Mouse (Mus musculus): ENCODE data around the gene Snrnp25. TPM values are rescaled to one million over a fixed set of nuclear protein-coding genes. Genes with fewer than 3 reads are reported as not detected.

Gene Snrnp25
- polyA plus RNA-seq, 1 experiment from 2014 or later, result 58.0 TPM

GRCm38 (mm10) chr11:32232848-32233247 is 27.6 kb downstream of the Snrnp25 start:
- H3K4me3 ChIP-seq (ENCODE audit: low read depth, low read length), result no peak overlapping the region
- H3K4me1 ChIP-seq (replicated peaks; ENCODE audit: control insufficient read depth, insufficient read depth, low read length), result peaks cover 19% of the 10 kb centered on the region
- H3K27ac ChIP-seq (ENCODE audit: low read depth), result no peak overlapping the region
- peaks cover 76% of the 10 kb centered on the region for H3K36me3 ChIP-seq (ENCODE audit: control insufficient read depth, insufficient read depth, low read length)
- DNase-seq (ENCODE audit: low spot score) (no peak), ATAC-seq (replicated peaks; ENCODE audit: low FRiP score, low TSS enrichment, low read depth) (no peak; the same call in 1 of the 2 replicates)
- 72% methylated on average over 10 of the region's 10 CpGs for WGBS
- H3K9me3 ChIP-seq (ENCODE audit: control insufficient read depth, low read length), result no peaks in the 10 kb centered on the region
- H3K27me3 ChIP-seq (replicated peaks; ENCODE audit: control insufficient read depth, insufficient read depth, low read length), result no peaks in the 10 kb centered on the region
- no peak overlapping the region for H3K4me2 ChIP-seq (ENCODE audit: low read length)
- no peak overlapping the region for H3K9ac ChIP-seq (ENCODE audit: low read length)

GRCm38 (mm10) chr11:32233895-32234294 is 28.7 kb downstream of the Snrnp25 start:
- no peak for DNase-seq (ENCODE audit: low spot score)
- Histone ChIP-seq H3K36me3 (ENCODE audit: control insufficient read depth, insufficient read depth, low read length) (peaks cover 71% of the 10 kb centered on the region), H3K4me3 (ENCODE audit: low read depth, low read length) (no peak overlapping the region), H3K9me3 (ENCODE audit: control insufficient read depth, low read length) (no peaks in the 10 kb centered on the region), H3K4me1 (replicated peaks; ENCODE audit: control insufficient read depth, insufficient read depth, low read length) (peaks cover 19% of the 10 kb centered on the region), H3K27ac (ENCODE audit: low read depth) (no peak overlapping the region), H3K27me3 (replicated peaks; ENCODE audit: control insufficient read depth, insufficient read depth, low read length) (no peaks in the 10 kb centered on the region), H3K9ac (ENCODE audit: low read length) (no peak overlapping the region), H3K4me2 (ENCODE audit: low read length) (no peak overlapping the region)
- no peak for ATAC-seq (replicated peaks; ENCODE audit: low FRiP score, low TSS enrichment, low read depth)
- WGBS, result 90% methylated on average over 3 of the region's 3 CpGs

- no peak overlapping the region for H3K9ac ChIP-seq (ENCODE audit: low read length)
- ATAC-seq (replicated peaks; ENCODE audit: low FRiP score, low TSS enrichment, low read depth) (no peak), DNase-seq (ENCODE audit: low spot score) (no peak)
- peaks cover 19% of the 10 kb centered on the region for H3K4me1 ChIP-seq (replicated peaks; ENCODE audit: control insufficient read depth, insufficient read depth, low read length)
- no peaks in the 10 kb centered on the region for H3K9me3 ChIP-seq (ENCODE audit: control insufficient read depth, low read length)
- H3K27me3 ChIP-seq (replicated peaks; ENCODE audit: control insufficient read depth, insufficient read depth, low read length), result no peaks in the 10 kb centered on the region
- peaks cover 72% of the 10 kb centered on the region for H3K36me3 ChIP-seq (ENCODE audit: control insufficient read depth, insufficient read depth, low read length)
- H3K4me2 ChIP-seq (ENCODE audit: low read length), result no peak overlapping the region
- H3K27ac ChIP-seq (ENCODE audit: low read depth), result peak overlapping the region; percentile 57; the same call in 1 of the 2 replicates
- H3K4me3 ChIP-seq (ENCODE audit: low read depth, low read length), result no peak overlapping the region
- 85% methylated on average over 6 of the region's 6 CpGs for WGBS
Measured at GRCm38 (mm10) chr11:32234816-32235485, 29.7 kb downstream of the Snrnp25 start.

DNA sequence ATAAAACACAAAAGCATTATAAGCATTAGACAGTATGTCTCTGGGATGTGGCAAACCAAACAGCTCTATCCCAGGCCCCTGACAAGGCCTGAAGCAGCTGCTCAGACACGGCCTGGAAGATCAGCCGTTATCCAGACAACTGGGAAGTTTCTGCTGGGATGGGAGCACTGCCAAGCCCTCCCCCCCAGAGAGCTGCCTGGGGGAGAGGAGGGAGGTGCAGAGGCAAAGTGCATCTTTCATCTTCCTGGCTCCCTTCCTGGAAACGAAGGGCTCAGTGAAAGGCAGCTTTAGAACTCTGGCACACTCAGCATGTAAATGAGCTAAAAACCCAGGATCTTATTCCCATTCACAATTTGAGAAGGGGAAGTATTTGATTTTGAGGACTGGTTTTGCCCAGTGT is 30.4 kb downstream of the Snrnp25 start:
- Histone ChIP-seq H3K36me3 (ENCODE audit: control insufficient read depth, insufficient read depth, low read length) (peaks cover 70% of the 10 kb centered on the region), H3K9ac (ENCODE audit: low read length) (no peak overlapping the region), H3K27ac (ENCODE audit: low read depth) (peak overlapping the region; percentile 57; the same call in 1 of the 2 replicates), H3K4me2 (ENCODE audit: low read length) (no peak overlapping the region), H3K4me1 (replicated peaks; ENCODE audit: control insufficient read depth, insufficient read depth, low read length) (peaks cover 19% of the 10 kb centered on the region), H3K9me3 (ENCODE audit: control insufficient read depth, low read length) (no peaks in the 10 kb centered on the region), H3K4me3 (ENCODE audit: low read depth, low read length) (no peak overlapping the region), H3K27me3 (replicated peaks; ENCODE audit: control insufficient read depth, insufficient read depth, low read length) (no peaks in the 10 kb centered on the region)
- DNase-seq (ENCODE audit: low spot score) (peak; percentile 71), ATAC-seq (replicated peaks; ENCODE audit: low FRiP score, low TSS enrichment, low read depth) (no peak)
- 35% methylated on average over 3 of the region's 3 CpGs for WGBS

DNA sequence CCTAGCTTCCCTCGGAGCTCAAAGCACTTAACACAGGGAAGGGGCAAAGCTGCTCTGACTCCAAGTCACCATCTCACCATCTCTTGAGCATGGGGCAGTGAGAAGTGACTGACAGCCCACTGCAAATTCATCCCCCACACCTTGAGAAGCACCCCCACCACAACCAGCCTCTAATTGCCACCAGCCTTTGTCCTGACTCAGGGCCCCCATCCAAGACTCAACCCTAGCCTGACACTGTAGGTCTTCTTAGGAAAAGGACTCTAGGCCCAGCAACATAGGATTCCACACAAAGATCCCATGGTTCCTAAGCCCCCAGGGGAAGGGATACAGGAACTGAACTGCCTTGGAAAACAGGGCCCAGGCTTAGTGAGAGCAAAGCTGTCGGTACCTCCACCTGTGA is 30.9 kb downstream of the Snrnp25 start:
- H3K27ac ChIP-seq (ENCODE audit: low read depth), result no peak overlapping the region; the same call in 1 of the 2 replicates
- no peaks in the 10 kb centered on the region for H3K9me3 ChIP-seq (ENCODE audit: control insufficient read depth, low read length)
- H3K9ac ChIP-seq (ENCODE audit: low read length), result no peak overlapping the region
- DNase-seq (ENCODE audit: low spot score), result no peak
- no peak overlapping the region for H3K4me2 ChIP-seq (ENCODE audit: low read length)
- ATAC-seq (replicated peaks; ENCODE audit: low FRiP score, low TSS enrichment, low read depth), result no peak
- no peak overlapping the region for H3K4me3 ChIP-seq (ENCODE audit: low read depth, low read length)
- H3K4me1 ChIP-seq (replicated peaks; ENCODE audit: control insufficient read depth, insufficient read depth, low read length), result peaks cover 19% of the 10 kb centered on the region
- no peaks in the 10 kb centered on the region for H3K27me3 ChIP-seq (replicated peaks; ENCODE audit: control insufficient read depth, insufficient read depth, low read length)
- peaks cover 70% of the 10 kb centered on the region for H3K36me3 ChIP-seq (ENCODE audit: control insufficient read depth, insufficient read depth, low read length)
- 69% methylated on average over 2 of the region's 2 CpGs for WGBS

DNA sequence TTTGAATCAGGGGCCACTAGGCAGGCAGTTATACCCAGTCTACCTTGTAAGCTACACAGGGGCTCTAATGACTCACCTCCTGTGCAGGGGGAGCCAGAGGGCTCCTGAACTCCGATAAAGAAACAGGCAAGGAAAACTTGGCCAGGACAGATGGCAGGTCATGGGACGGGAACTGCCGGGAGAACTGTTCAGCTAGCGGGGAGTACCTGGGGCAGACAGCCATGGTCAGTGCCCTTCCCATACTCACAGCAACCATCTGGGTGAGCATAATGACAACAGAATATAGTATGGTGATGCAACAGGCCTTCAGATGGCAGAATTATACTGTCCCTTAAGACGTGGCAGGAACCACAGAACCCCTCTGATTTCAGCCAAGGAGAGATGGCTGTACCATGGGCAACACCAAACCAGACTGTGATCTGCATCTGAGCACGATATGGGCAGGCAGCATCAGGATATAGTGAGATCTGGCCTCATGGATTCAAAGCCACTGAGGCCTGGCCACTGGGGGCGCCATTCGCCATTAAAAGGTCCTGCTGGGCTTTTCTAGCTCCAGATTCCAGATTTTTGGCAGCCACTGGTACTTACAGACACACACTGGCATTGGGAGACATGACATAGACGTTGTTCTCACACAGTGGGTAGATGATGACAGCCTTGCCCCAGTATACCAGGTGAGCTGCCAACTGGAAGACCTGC is 31.6 kb downstream of the Snrnp25 start:
- Histone ChIP-seq H3K4me1 (replicated peaks; ENCODE audit: control insufficient read depth, insufficient read depth, low read length) (peaks cover 19% of the 10 kb centered on the region), H3K36me3 (ENCODE audit: control insufficient read depth, insufficient read depth, low read length) (peaks cover 67% of the 10 kb centered on the region), H3K4me2 (ENCODE audit: low read length) (no peak overlapping the region), H3K27ac (ENCODE audit: low read depth) (no peak overlapping the region), H3K9me3 (ENCODE audit: control insufficient read depth, low read length) (no peaks in the 10 kb centered on the region), H3K27me3 (replicated peaks; ENCODE audit: control insufficient read depth, insufficient read depth, low read length) (no peaks in the 10 kb centered on the region), H3K9ac (ENCODE audit: low read length) (no peak overlapping the region), H3K4me3 (ENCODE audit: low read depth, low read length) (no peak overlapping the region)
- WGBS, result 66% methylated on average over 9 of the region's 9 CpGs
- DNase-seq (ENCODE audit: low spot score) (peak; percentile 78), ATAC-seq (replicated peaks; ENCODE audit: low FRiP score, low TSS enrichment, low read depth) (no peak)

GRCm38 (mm10) chr11:32237411-32237795 is 32.2 kb downstream of the Snrnp25 start:
- 94% methylated on average over 3 of the region's 3 CpGs for WGBS
- no peak overlapping the region for H3K4me2 ChIP-seq (ENCODE audit: low read length)

GRCm38 (mm10) chr11:32238093-32238860 is 33.1 kb downstream of the Snrnp25 start:
- 68% methylated on average over 5 of the region's 5 CpGs for WGBS
- no peaks in the 10 kb centered on the region for H3K9me3 ChIP-seq (ENCODE audit: control insufficient read depth, low read length)
- H3K36me3 ChIP-seq (ENCODE audit: control insufficient read depth, insufficient read depth, low read length), result peaks cover 59% of the 10 kb centered on the region
- H3K9ac ChIP-seq (ENCODE audit: low read length), result no peak overlapping the region
- DNase-seq (ENCODE audit: low spot score) (peak; percentile 89), ATAC-seq (replicated peaks; ENCODE audit: low FRiP score, low TSS enrichment, low read depth) (no peak; the same call in 1 of the 2 replicates)
- no peak overlapping the region for H3K4me2 ChIP-seq (ENCODE audit: low read length)
- no peaks in the 10 kb centered on the region for H3K27me3 ChIP-seq (replicated peaks; ENCODE audit: control insufficient read depth, insufficient read depth, low read length)
- no peak overlapping the region for H3K4me3 ChIP-seq (ENCODE audit: low read depth, low read length)
- peaks cover 19% of the 10 kb centered on the region for H3K4me1 ChIP-seq (replicated peaks; ENCODE audit: control insufficient read depth, insufficient read depth, low read length)
- no peak overlapping the region for H3K27ac ChIP-seq (ENCODE audit: low read depth)

More at GRCm38 (mm10) chr11:32237411-32237795, 32.2 kb downstream of the Snrnp25 start:
- Histone ChIP-seq H3K4me1 (replicated peaks; ENCODE audit: control insufficient read depth, insufficient read depth, low read length) (peaks cover 19% of the 10 kb centered on the region), H3K27ac (ENCODE audit: low read depth) (no peak overlapping the region), H3K27me3 (replicated peaks; ENCODE audit: control insufficient read depth, insufficient read depth, low read length) (no peaks in the 10 kb centered on the region), H3K4me3 (ENCODE audit: low read depth, low read length) (no peak overlapping the region), H3K9me3 (ENCODE audit: control insufficient read depth, low read length) (no peaks in the 10 kb centered on the region), H3K36me3 (ENCODE audit: control insufficient read depth, insufficient read depth, low read length) (peaks cover 67% of the 10 kb centered on the region), H3K9ac (ENCODE audit: low read length) (no peak overlapping the region)
- ATAC-seq (replicated peaks; ENCODE audit: low FRiP score, low TSS enrichment, low read depth) (no peak), DNase-seq (ENCODE audit: low spot score) (no peak)
